In the genomic region with DNA sequence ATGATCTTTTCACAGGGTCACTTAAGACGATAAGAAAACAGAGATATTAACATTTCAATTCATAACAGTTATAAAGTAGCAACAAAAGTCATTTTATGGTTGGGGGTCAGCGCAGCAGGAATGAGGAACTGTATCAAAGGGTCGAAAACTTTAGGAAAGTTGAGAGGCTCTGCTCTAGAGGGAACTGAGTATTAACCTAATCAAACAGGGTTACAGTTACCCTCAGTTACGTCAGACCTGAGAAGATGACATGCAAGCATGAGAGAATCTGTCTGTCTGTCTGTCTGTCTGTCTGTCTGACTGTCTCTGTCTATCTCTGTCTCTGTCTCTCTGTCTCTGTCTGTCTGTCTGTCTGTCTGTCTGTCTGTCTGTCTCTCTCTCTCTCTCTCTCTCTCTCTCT, we compare ENCODE assay signal across 19 mouse cellular contexts.
"Had no signal": no experiment of that assay in that cellular context is flagged by ENCODE, and none has a peak within 500 bp of the region (broad histone marks: within the 10 kb centered on the region; RNA-seq: fewer than 3 reads in every experiment).

No protein-coding gene starts in this region.

- H3K4me3 ChIP-seq: liver, embryonic 13.5 days; liver, embryonic 15.5 days; lung, embryonic 15.5 days; megakaryocyte, embryonic 14.5 days; midbrain, embryonic 13.5 days; neural tube, embryonic 12.5 days; stomach, embryonic 15.5 days had no signal

- H3K27me3 ChIP-seq: liver, embryonic 13.5 days; lung, embryonic 15.5 days; midbrain, embryonic 13.5 days; neural tube, embryonic 12.5 days; stomach, embryonic 15.5 days had no signal

- H3K27ac ChIP-seq: liver, embryonic 13.5 days; liver, embryonic 15.5 days; lung, embryonic 15.5 days; macrophage; midbrain, embryonic 13.5 days; neural tube, embryonic 12.5 days; stomach, embryonic 15.5 days; stomach, postnatal 0 days had no signal

- H3K9me3 ChIP-seq: liver, embryonic 13.5 days; liver, embryonic 15.5 days; lung, embryonic 15.5 days; midbrain, embryonic 13.5 days; neural tube, embryonic 12.5 days; stomach, embryonic 15.5 days had no signal

- H3K4me1 ChIP-seq: liver, embryonic 13.5 days; liver, embryonic 15.5 days; lung, embryonic 15.5 days; midbrain, embryonic 13.5 days; neural tube, embryonic 12.5 days; stomach, embryonic 15.5 days had no signal

- H3K4me2 ChIP-seq: liver, embryonic 13.5 days; liver, embryonic 15.5 days; lung, embryonic 15.5 days; midbrain, embryonic 11.5 days; midbrain, embryonic 13.5 days; neural tube, embryonic 12.5 days; stomach, embryonic 15.5 days had no signal

- ATAC-seq: liver, postnatal 0 days; lung, postnatal 0 days; midbrain, embryonic 13.5 days; midbrain, embryonic 16.5 days had no signal

- DNase-seq: liver, embryonic 13.5 days; liver, postnatal 0 days; lung, adult 2 months; lung, postnatal 14 days; lung, postnatal 36 days; right cerebral cortex, postnatal 14 days; thymus, adult 2 months; thymus, postnatal 25 days had no signal

- H3K9ac ChIP-seq: liver, embryonic 13.5 days; liver, embryonic 15.5 days; liver, postnatal 0 days; lung, embryonic 15.5 days; midbrain, embryonic 13.5 days; neural tube, embryonic 12.5 days; stomach, embryonic 15.5 days had no signal

- H3K36me3 ChIP-seq: liver, embryonic 13.5 days; liver, embryonic 15.5 days; lung, embryonic 15.5 days; midbrain, embryonic 13.5 days; neural tube, embryonic 12.5 days; stomach, embryonic 15.5 days had no signal
